Mouse (Mus musculus) forebrain, embryonic 16.5 days (tissue): ENCODE data around the gene Spata13. TPM values are rescaled to one million over a fixed set of nuclear protein-coding genes. Genes with fewer than 3 reads are reported as not detected.

ENCODE experiments used
- ATAC-seq: fragments of 200-750 bp; cut with Nextera tagmentation; 2 replicates; pipeline ENCODE4 v1.8.0; 2017; ENCODE audit warnings: mild to moderate bottlenecking, moderate library complexity
- H3K27ac ChIP-seq: fragments of 300-500 bp; sonication (generic); 2 replicates; pipeline ENCODE4 v1.5.1; 2014; ENCODE audit warnings: low read length, control low read depth
- H3K27me3 ChIP-seq: fragments of 300-500 bp; sonication (generic); replicated peaks from 2 replicates; pipeline ENCODE4 v1.6.1; 2014; ENCODE audit warnings: low read length; ENCODE audit not compliant: control insufficient read depth, insufficient read depth
- H3K36me3 ChIP-seq: fragments of 300-500 bp; sonication (generic); 2 replicates; pipeline ENCODE4 v1.6.1; 2014; ENCODE audit not compliant: control insufficient read depth, insufficient read depth
- H3K4me1 ChIP-seq: fragments of 300-500 bp; sonication (generic); replicated peaks from 2 replicates; pipeline ENCODE4 v1.6.1; 2014; ENCODE audit warnings: low read length; ENCODE audit not compliant: control insufficient read depth, insufficient read depth
- H3K4me2 ChIP-seq: fragments of 300-500 bp; sonication (generic); 2 replicates; pipeline ENCODE4 v1.6.1; 2014; ENCODE audit warnings: mild to moderate bottlenecking, low read length, control low read depth
- H3K4me3 ChIP-seq: fragments of 300-500 bp; sonication (generic); replicated peaks from 2 replicates; pipeline ENCODE4 v1.5.1; 2014; ENCODE audit warnings: mild to moderate bottlenecking, low read length, control low read depth
- H3K9ac ChIP-seq: fragments of 300-500 bp; sonication (generic); replicated peaks from 2 replicates; pipeline ENCODE4 v1.6.1; 2014; ENCODE audit warnings: low read depth, low read length, control low read depth
- H3K9me3 ChIP-seq: fragments of 300-500 bp; sonication (generic); 2 replicates; pipeline ENCODE4 v1.6.1; 2016; ENCODE audit warnings: low read length; ENCODE audit not compliant: control insufficient read depth
- WGBS: fragments of 180-500 bp; shearing (Covaris S2); extraction: QIAGEN DNeasy Blood & Tissue Kit; methylation state at CpG from one replicate; pipeline ENCODE4 v1.1.7; 2014; 5-methylcytosine and 5-hydroxymethylcytosine counted together
- polyA plus RNA-seq: library from polyadenylated mRNA; unstranded; fragments of >200 nt; fragmentation: Nextera tagmentation; extraction: Ambion mirVana; gene quantifications from 2 replicates; pipeline ENCODE4 v1.2.1, GENCODE M21; 2015

Gene Spata13
- polyA plus RNA-seq, 1 experiment from 2014 or later: 41.8 TPM

DNA sequence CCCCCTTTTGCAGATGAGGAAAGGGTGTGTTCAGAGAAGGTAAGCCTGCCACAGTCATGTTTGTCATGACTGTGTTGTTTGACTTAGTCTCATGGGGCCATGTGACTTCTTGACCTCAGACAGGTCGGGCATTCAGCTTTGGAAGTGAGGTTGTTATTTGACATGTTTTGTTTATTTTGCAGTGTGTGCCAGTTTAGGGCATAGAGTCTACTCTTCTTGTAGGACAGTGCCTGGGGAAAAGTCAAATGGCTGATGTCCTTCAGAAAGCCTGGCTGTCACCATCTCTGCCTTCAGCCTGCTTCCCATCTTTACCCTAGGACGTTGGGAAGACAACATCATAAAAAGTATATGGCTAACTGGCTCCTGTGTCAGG lies 2.8 kb downstream of the Spata13 start:
- Histone ChIP-seq H3K4me1 (peaks cover 43% of the 10 kb centered on the region), H3K4me3 (peak overlapping the region; percentile 82), H3K36me3 (no peaks in the 10 kb centered on the region), H3K9me3 (no peaks in the 10 kb centered on the region), H3K4me2 (peak overlapping the region; percentile 79), H3K27me3 (no peaks in the 10 kb centered on the region), H3K9ac (no peak overlapping the region; the same call in 1 of the 2 replicates), H3K27ac (no peak overlapping the region)
- 3% methylated on average over 2 of the region's 2 CpGs for WGBS
- ATAC-seq: no peak

DNA sequence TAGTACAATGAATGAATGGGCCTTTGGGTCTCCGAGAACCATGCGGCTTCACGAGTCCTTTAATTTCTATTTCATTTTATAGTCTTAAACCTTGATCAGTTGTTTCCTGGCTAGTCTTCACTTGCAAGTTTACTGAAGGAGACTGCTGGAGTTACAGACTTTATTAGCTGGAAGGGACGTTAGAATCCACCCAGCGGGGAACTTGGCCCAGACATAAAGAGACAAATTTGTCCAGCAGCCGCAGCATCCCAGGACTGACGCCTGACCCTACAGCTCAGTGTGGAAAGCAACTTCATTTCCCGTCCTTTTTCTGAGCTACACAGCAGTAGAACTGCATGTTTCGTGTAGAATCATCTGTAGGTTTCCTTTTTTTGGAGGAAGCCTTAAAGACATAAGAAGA lies 3.2 kb downstream of the Spata13 start:
- Histone ChIP-seq H3K27me3 (no peaks in the 10 kb centered on the region), H3K4me3 (peak overlapping the region; percentile 82), H3K36me3 (no peaks in the 10 kb centered on the region), H3K4me2 (peak overlapping the region; percentile 79), H3K27ac (no peak overlapping the region), H3K4me1 (peaks cover 47% of the 10 kb centered on the region), H3K9me3 (no peaks in the 10 kb centered on the region), H3K9ac (no peak overlapping the region; the same call in 1 of the 2 replicates)
- no peak for ATAC-seq
- 26% methylated on average over 9 of the region's 9 CpGs for WGBS

DNA sequence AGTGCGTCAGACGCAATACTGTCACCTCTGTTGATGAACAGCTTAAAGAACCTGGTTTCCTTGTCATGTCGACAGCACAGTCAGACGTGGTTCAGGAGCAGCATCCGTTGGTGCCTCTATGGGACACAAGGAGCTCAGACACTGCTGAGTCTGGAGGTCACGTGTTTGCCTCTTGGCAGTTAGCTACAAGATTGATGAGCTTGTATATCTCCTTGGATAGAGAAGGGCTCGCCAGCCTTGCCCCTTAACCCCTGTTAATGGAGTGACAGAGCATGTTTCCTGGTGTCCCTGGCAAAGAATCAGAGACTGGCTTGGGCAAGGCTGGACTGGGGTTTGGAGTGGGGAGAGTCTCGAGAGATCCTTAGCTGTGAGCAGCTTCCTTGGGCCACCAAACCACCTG lies 4.4 kb downstream of the Spata13 start:
- no peak overlapping the region for H3K27ac ChIP-seq
- peak overlapping the region; percentile 79 for H3K4me2 ChIP-seq
- peaks cover 56% of the 10 kb centered on the region for H3K4me1 ChIP-seq
- H3K36me3 ChIP-seq: no peaks in the 10 kb centered on the region
- H3K9me3 ChIP-seq: no peaks in the 10 kb centered on the region
- no peak overlapping the region for H3K9ac ChIP-seq
- 54% methylated on average over 8 of the region's 8 CpGs for WGBS
- ATAC-seq: no peak
- no peaks in the 10 kb centered on the region for H3K27me3 ChIP-seq
- H3K4me3 ChIP-seq: no peak overlapping the region

DNA sequence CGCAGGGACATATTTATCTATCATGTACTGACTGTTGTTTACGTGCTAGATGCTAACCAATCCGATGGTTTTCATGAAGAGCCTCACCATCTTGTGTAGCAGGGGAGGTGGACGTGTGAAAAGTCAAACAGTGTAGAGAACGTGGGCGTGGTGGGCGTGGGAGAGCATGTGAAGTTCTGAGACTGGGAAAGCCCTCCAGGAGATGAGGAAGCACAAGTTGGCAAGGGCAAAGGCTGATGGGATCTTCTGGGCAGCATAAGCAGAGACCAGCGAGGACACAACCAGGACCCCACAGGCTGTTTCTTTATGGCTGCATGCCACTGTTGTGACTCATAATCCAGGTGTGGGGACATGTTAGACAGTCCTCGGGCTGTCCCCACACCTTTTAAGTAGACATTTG lies 5.4 kb downstream of the Spata13 start:
- Histone ChIP-seq H3K9me3 (no peaks in the 10 kb centered on the region), H3K4me2 (no peak overlapping the region), H3K36me3 (no peaks in the 10 kb centered on the region), H3K4me3 (no peak overlapping the region), H3K4me1 (peaks cover 57% of the 10 kb centered on the region), H3K27ac (no peak overlapping the region), H3K27me3 (no peaks in the 10 kb centered on the region), H3K9ac (no peak overlapping the region)
- WGBS: 78% methylated on average over 9 of the region's 9 CpGs
- ATAC-seq: no peak

DNA sequence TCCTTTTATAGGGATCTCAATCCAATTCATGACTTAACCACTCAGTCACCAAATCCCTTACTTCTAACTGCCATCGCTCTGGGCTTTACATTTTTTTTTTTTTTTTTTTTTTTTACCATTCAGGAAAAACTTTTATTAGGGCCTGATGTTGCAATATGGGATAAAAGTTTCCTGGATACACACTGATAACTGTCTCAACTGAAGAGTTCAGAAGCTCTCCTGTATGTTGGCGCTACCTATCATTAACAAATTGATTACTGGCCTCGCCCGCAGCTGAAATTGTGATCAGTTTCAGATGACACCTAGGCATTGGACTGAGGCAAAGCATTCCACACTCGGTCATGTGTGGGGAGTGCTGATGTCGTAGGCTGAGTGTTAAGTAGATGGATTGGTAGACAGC lies 7.3 kb downstream of the Spata13 start:
- Histone ChIP-seq H3K4me3 (no peak overlapping the region), H3K27ac (no peak overlapping the region; the same call in 1 of the 2 replicates), H3K36me3 (no peaks in the 10 kb centered on the region), H3K4me2 (peak overlapping the region; percentile 1; the same call in 1 of the 2 replicates), H3K9ac (no peak overlapping the region), H3K9me3 (no peaks in the 10 kb centered on the region), H3K4me1 (peaks cover 53% of the 10 kb centered on the region), H3K27me3 (no peaks in the 10 kb centered on the region)
- WGBS: 63% methylated on average over 6 of the region's 6 CpGs
- 0 out of 2 replicates have a peak, but pooled peaks have one; percentile 6 for ATAC-seq

DNA sequence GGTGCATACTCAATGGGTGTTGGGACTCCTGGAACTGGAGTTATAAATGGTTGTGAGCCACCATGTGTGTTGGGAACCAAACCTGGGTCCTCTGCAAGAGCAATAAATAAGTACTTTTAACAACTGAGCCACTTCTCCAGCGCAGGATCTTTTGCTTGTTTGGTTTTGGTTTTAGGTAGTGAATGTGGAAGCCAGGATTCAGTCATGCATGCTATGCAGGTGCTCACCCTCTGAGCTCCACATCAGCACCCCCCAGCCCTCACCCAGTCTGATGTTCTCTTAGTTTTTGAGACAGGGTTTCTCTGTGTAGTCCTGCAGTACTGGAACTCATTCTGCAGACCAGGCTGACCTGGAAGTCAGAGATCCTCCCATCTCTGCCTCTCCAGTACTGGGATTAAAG lies 8.3 kb downstream of the Spata13 start:
- Histone ChIP-seq H3K4me2 (peak overlapping the region; percentile 22), H3K4me1 (peaks cover 50% of the 10 kb centered on the region), H3K36me3 (no peaks in the 10 kb centered on the region), H3K4me3 (no peak overlapping the region), H3K9ac (no peak overlapping the region), H3K9me3 (no peaks in the 10 kb centered on the region), H3K27ac (peak overlapping the region; percentile 50; the same call in 1 of the 2 replicates), H3K27me3 (no peaks in the 10 kb centered on the region)
- WGBS: 70% methylated on average over 1 of the region's 1 CpGs
- ATAC-seq: no peak

DNA sequence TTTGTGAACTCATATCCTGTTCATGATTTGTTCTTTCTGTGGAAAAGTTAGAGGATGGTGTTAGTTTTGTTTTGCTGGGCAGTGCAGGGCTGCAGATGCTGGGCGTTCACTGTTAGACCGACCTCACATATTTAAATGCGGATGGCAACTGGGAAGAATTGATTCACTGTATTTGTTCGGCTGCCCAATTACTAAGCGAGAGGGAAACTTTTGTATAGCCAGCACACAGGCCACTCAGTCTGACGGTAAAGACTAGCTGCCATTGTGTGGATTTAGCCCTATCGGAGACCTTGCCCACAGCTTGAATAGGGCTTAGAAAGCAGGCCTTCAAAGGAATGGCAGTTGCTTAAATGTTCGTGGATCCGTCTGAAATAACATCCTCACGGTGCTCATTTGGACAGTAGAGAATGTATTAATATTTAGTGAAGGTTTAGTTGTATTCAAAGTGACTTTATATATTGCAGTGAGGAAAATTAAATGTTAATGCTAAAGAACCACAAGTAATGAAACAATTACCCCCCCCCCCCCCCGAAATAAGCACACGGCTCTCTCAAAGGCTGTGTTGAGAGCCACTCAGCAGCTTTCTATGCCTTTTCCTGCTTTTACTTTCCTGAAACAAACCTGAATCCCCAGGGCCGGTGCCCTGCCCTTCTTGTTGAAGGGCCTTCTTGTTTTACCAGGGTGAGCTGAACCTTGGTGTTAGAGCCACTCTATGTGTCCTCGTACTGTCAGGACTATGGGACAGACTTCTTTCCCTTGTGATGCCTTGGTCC lies 9.5 kb downstream of the Spata13 start:
- H3K27ac ChIP-seq: peak overlapping the region; percentile 75
- WGBS: 3% methylated on average over 14 of the region's 14 CpGs
- 0 out of 2 replicates have a peak overlapping the region, but pooled peaks have one; percentile 2 for H3K9ac ChIP-seq
- H3K4me2 ChIP-seq: peak overlapping the region; percentile 21; the same call in 1 of the 2 replicates
- no peaks in the 10 kb centered on the region for H3K27me3 ChIP-seq
- H3K4me1 ChIP-seq: peaks cover 41% of the 10 kb centered on the region
- H3K9me3 ChIP-seq: no peaks in the 10 kb centered on the region
- no peak overlapping the region for H3K4me3 ChIP-seq
- no peaks in the 10 kb centered on the region for H3K36me3 ChIP-seq
- ATAC-seq: peak; percentile 82

DNA sequence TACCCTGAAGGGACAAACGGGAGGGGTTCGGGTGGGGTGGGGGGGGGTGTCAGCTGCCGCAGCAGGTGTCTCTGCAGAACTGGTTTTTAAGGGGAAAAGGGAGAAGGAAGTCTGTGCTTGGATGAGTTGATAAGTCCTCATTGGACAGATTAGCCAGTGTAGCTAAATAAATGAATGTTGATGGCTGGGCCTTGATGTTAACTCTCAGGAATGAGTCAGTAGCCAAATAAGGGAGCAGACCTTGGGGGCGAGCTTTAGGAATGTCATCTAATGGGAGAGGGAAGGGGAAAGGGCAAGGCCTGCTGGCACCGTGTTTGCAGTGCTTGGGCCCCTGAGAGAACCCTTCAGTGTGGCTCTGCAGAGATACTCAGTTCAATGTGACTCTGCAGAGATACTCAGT lies 12.6 kb downstream of the Spata13 start:
- no peak overlapping the region for H3K4me2 ChIP-seq
- WGBS: 47% methylated on average over 5 of the region's 5 CpGs
- peaks cover 33% of the 10 kb centered on the region for H3K4me1 ChIP-seq
- no peak overlapping the region for H3K27ac ChIP-seq
- no peaks in the 10 kb centered on the region for H3K9me3 ChIP-seq
- no peak overlapping the region for H3K9ac ChIP-seq
- no peak overlapping the region for H3K4me3 ChIP-seq
- H3K36me3 ChIP-seq: no peaks in the 10 kb centered on the region
- ATAC-seq: no peak
- no peaks in the 10 kb centered on the region for H3K27me3 ChIP-seq

DNA sequence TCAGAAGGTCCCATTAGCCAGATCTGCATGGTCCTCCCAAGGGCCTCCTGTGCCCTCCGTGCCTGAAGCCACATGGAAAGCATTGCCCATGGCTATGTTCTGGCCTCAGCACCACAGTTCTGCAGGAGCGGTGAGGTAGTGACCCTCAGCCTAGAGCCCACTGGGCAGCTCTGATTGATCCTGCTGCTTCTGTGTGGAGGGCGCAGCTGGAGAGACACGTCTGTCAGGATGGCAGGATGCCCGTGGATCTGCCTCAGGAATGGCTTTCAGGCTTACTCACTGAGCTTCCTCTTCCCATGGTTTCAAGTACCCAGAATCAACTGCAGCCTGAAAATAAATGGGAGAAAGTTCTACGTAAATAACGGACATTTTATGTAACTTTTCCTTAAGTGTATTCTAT lies 14.1 kb downstream of the Spata13 start:
- Histone ChIP-seq H3K36me3 (no peaks in the 10 kb centered on the region), H3K4me2 (no peak overlapping the region), H3K9ac (no peak overlapping the region), H3K27ac (no peak overlapping the region), H3K9me3 (no peaks in the 10 kb centered on the region), H3K4me1 (peaks cover 19% of the 10 kb centered on the region), H3K4me3 (no peak overlapping the region), H3K27me3 (no peaks in the 10 kb centered on the region)
- 78% methylated on average over 7 of the region's 7 CpGs for WGBS
- ATAC-seq: no peak
